Mouse (Mus musculus): ENCODE measurements around the gene Dock8.

Dock8 gene

DNA sequence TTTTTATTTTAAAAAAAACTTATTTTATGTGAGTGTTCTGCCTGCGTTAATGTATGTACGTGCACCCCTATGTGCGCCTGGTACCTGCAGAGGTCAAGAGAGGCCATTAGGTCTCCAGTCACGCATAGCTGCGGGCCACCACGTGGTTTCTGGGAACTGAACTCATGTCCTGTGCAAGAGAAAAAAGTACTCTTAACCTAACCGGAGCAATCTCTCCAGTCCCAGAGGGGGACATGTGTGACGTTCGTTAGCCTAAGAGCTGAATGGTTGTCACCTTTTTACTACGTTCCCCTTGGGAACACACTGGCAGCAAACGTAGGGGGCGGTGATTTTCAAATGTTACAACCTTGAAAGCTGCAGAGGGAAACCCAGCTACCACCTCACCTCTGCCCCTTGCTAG, 207.6 kb downstream of the Dock8 start:
- DNase-seq: no peak

DNA sequence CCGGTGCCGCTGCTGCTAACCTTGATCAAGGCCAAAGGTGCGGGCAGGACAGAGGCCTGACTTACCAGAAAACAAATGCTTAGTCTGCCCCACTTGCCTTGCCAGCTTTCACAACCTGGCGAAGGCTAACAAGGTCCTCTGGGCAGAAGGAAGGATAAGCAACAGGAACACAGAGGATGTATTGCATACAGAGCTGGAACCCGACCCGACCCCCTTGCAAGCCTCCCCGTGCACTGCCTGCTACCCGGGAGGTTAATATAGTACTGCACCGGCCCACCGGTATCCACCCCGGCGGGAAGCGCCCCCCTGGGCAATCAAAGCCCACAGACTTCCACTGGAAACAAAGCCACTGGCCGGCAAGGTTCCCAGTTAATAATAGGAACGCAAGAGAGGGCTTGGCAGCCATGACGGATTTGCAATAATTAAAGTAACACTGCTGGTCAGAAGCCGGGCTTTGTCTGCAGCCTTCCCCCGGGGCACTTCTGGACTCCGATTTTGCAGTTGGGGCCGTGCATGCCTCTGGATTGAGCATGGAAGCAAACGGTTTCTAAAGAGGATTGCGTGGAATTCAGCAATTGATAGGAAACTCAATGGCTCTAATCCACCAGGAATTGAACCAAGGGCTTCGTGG, 208.5 kb downstream of the Dock8 start:
- DNase-seq: no peak

DNA sequence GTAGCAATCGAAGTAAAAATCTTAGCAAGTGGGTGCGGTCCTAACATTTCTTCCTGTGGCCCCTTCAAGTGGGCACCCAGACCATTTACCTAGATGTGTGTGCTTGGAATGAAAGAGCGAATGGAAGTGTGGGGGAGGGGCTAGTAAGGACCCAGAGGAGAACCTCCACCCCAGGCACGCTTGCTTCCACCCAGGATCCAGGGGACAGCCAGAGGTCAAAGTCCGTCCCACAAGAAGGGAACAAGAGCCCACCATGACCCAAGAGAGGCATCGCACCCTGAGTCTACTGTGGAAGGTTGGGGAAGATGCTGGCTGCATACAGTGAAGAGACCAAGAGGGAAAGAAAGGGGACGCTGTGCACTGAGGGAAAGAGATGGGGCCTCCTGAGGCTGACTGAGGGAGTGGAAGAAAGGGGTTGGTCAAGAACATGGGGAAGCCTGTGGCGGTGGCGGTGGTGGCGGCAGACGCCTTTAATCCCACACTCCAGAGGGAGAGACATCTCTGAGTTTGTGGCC, 209.3 kb downstream of the Dock8 start:
- no peak for DNase-seq

DNA sequence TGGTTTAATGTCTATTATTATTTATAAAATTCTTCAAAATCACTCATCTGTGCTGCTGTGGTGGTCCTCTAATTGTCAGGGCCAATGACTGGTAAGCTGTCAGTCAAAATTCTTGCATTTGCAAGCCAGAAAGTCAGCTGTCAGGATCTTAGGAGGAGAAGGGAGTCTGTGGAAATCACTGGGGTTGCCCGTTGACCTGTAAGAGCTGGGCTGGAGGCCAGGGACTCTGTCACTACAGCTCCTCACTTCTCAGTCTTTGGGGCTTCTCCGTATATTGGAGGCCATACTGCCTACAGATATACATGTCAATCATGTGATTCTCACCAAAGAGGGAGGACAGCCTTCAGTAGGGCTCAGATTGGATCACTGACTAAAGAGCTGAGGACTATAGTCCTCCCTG, 221.3 kb downstream of the Dock8 start:
- no peak for DNase-seq

DNA sequence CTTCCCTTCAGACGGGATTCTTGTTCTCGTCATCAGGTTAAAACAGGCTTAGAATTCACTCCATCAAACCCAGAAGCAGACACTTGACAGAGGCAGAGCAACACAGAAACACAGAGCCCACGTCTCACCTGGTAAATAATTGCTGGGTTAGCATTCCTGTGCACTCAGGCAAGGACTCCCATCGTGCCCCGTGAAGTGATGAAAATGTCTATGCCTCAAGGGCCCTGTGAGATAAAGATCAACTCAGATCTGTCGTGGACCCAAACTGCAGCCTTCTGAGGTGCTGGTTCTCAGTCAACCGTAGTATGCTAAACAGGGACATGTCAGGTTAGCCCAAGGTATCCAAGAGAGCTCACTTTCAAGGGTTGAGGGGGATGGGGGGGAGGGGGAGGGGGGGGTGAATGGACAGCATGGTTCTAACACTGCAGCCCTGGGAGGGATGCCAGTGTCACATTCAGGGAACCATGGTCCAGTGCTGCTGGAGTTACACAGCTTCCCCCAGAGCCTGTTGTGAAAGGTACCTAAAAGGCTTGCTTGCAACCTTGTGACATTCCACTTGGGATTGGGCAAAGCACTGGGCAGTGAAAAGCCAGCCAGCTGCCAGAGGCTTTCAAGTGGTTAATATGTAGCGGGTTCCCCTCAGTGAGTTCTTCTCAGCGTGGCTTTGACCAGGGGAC, 222.8 kb downstream of the Dock8 start:
- DNase-seq: no peak

DNA sequence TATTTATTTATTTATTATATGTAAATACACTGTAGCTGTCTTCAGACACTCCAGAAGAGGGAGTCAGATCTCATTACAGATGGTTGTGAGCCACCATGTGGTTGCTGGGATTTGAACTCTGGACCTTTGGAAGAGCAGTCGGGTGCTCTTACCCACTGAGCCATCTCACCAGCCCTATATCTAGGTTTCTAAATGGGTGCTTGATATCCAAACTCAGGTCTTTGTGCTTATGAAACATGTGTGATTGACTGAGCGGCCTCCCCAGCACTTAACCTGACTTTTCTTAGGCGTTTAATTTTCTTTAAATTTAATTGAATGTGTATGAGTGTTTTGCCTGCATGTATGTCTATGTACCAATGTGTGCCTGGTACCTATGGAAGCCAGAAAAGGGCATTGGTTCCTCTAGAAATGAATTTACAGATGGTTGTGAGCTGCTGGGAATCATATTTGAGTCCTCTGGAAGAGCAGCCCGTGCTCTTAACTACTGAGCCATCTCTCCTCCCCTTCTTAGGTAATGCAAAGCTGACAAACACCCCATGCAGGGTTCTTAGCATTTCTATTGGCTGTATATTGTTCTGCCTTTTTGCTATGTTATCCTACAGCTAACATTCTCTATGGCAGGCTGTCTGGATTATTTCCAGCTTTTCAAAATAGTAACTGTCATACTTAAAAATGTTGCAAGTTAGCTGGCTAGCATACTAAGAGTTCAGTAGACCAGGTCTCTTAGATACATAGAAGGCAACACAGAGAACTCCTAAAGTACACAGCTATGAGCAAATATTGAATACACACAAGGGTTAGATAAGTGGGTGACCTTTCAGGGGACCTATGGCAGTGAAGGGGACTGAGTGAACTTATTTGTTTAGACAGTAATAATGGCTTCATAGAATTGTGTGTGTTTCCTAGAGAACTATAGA, 231.0 kb downstream of the Dock8 start:
- no peak for DNase-seq

DNA sequence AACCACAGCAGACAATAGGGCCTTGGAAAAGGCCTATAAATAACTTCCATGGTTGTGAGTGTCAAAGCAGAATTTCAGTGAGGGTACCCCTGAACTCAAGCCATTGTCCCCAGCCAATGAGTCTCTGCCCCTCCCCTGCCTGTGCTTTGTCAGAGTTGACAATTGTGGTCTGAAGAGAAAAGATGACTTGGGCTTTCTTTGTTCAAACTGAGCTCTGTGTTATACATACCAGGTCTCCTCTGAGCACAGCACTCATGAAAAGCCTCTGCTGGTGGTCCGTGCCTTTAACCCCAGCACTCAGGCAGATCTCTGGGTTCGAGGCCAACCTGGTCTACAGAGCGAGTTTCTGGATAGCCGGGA, 231.6 kb downstream of the Dock8 start:
- DNase-seq: no peak

DNA sequence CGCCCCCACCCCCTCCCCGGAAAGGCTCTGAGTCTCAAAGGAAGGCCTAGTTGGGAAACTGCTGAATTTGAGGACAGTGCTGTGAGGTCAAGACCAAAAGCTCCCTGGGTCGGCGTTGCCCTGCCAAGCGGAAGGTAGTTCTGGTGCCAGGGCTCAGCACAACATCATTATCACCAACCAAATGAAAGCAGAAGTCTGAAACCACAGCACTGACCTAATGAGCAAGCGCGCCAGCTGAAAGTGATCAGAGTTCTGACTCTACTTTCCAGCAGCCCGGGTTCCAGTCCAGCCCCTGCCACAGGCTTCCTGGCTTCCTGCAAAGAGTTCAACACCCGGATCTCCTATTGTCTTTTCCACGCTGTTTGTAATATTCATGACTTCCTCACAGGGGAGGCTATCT, 232.7 kb downstream of the Dock8 start:
- DNase-seq: no peak

DNA sequence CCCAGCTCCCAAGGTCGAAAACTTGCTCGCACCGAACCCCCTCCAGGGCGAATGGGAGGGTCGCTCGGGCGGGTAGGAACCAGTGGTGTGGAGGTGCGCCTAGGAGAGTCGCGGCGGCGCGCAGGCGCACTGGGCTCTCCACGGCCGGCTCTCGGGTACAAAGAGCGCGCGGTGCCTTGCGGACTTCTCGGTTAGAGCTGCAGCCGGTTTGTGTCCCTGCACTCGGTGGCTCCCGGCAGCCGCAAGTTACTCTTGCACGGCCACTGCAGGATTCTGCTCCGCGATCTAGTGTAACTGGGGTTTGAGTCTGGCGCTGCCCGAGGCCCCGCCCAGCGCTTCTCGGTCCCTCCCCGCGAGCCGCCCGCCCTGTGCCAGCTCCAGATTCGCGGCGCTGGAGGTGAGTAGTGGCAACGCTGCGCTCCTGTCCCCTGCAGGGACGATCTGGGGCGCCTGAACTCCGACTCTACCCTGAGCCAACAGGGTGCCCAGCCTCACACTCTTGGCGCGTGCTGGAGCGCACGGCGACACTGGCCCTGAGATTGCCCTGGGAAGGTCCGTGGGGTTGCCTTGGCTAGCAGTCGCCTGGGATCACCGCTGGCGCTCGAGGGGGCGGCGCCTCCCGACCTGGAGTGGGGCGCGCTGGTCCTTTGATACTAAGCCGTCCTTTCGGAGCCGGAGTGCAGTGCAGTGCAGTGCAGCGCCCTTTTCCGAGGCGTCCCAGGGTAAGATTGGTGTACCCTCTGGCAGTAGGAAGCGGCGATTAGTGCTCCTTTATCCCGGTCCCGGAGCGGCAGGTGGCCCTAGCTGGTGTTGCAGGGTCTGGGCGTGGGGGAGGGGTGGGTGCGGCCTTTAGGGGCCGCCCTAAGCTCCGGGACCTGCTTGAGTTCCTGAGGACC, 237.5 kb downstream of the Dock8 start, which contains the start of gene Kank1:
Gene Kank1, plus strand, starts transcription at position 380 of the 896 bp plus-strand sequence.
- peak; percentile 12 to 13 for DNase-seq

DNA sequence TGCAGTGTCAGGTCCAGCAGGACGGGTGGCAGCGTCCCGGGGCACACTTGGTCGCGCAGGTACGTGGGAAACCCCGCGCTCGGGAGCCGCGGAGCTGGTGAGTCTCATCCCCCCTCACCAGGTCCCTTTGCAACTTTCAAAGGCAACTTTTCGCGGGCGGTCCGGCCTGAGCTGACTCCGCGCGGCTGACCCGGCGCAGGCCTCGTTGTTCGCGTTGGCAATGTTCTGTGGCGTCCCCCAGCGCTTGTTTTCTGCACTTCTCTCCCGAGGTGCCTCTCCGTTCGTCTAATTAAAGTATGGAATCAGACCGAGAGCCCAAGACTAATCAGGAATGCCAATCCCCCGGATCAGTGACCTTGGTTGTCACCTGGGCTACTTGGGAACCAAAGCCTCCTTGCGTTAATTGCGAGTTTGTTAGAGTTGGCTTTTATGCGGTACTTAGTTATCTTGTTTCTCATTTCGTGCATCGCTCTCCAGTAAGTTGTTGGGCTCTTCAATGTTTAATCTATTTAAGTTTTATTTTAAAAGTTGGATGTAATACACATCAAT, 238.2 kb downstream of the Dock8 start:
- no peak for DNase-seq

DNA sequence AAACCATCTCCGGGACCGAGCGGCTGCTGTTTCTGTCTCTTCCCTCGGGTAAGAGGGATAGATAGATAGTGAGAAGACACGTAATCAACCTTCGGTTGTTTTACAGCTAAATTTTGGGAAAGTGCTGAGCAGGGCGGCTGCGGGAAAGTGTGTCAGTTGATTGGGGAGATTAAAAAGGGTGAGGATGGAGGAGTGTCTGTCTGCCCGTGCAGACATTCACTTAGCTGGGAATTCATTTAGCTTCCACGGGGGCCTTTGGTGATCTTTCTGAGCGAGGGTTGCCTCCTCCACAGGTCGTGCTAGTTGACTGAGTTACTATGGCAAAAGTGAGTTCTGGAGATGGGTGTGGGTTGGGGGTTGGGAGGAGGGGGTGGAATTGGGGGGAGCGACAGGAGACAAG, 238.8 kb downstream of the Dock8 start:
- no peak for DNase-seq

DNA sequence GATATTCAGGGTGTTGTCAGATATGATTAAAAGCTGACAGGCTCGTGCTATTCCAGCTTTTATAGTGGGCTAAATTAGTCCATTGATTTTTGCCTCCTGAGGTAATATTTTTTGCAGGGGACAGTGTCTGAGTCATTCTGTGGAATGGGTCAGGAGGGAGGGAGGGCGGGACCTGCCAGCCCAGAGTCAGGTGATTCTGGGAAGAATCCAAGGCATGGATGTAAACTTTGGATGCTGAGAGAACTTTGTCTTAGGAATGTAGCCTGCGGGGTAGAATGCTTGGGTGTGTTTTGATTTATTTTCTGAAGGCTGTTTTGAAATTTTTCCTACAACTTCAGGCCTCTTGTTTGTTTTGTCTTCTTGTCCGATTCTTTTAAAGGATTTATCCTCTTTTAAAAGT, 244.2 kb downstream of the Dock8 start:
- no peak for DNase-seq

DNA sequence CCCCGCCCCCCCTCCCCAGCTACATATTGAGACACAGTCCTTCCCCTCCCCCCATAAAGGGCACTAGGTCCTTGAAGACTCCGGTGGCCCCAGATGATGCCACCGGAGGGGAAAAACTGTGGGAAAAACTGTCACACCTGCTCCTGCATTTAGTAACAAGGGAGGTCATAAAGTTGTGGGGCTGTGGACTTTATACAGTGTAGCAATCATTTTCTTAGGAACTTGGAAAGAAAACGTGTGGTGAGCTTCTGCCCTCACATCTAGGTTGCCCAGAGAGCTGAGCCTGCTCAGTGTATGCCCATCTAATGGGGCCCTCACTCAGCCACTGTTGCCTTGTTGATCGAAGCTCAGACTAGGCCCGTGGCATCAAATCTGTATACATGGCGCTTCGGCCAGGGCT, 246.7 kb downstream of the Dock8 start:
- no peak for DNase-seq

DNA sequence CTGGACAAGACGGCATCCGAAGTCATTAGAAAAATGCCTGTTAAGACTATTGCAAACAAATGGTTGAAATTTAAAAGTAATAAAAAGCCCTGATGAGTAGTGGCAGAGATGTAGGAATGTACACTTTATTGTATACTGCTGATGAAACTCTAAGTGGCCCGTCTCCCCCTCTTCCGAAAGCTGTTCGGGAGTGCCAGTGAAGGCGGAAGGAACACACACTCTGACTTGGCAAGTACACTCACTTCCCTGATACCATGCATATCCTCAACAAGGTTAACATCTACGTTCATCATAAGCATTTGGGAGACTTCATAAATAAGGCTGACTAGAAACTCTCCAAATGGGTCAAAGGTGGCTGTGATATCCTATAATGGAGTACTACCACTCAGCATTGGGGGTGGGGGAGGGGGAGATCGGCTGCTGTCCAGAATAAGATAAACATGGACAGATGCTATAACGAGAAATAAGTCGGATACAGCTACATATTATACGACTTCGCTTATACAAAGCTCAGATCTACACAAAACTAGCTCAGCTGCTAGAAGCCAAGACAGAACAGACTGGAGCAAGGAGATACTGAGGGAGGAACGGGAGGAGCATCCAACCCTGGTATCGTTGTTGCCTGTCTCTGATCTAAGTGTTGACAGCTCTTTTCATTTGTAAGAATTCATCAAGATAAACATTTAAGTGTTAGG, 248.7 kb downstream of the Dock8 start:
- DNase-seq: no peak

DNA sequence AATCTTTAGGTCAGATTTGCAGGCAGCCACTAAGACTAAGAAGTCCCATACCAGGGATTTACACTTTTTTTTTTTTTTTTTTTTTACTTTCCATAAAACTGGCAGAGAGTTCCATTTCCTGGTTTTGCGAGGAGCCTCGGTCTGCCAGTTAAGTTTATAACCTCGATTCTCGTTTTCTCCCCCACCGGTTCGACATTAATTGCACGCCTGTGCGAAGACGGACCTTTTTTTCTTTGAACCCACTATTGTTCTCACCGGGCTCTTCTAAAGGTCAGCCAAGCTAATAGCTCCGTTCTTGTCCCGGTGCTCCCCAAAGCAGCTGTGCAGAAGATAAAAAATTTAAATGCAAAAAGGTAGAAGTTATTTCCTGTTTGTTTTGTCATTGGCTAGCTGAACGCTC, 249.9 kb downstream of the Dock8 start:
- DNase-seq: no peak

DNA sequence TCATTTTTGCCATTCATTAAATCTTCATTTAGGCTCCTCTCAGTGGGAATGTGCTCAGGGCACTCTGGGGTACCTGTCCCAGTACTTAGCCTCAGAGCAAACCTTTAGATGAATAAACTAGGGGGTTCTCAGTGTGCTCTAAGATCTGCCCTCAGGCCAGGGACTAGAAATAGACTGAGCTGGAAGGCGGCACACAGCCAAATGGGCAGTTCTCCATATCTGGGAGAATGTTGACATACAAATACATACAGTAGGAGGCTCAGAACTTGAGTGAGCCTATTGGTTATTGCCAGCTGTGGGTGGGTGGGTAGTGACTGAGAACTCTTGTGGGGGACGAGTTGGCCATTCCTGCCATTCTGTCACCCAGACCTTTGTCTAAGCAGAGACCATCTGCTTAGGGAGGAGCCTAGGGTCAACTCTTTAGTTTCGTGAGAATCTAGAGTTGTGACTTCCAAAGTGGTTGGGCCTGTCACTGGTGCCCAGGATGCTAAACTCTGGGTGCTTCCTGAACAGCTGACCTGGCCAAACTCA, 252.3 kb downstream of the Dock8 start:
- no peak for DNase-seq

All from cerebellum, postnatal 36 days (tissue).